Mouse (Mus musculus) T-helper 1 cell (primary cell): ENCODE measurements around the gene Gpc1.

ENCODE experiments used
- in situ Hi-C: fragments of 300-600 bp; cut with MboI, MseI; formaldehyde crosslinking; loops from one replicate; pipeline ENCODE4 v1.15.1; 2025; ENCODE audit warnings: high pct_unique_total_duplicates

Gpc1 gene

GRCm38 (mm10) chr1:92879266-92879665 lies 47.8 kb downstream of the Gpc1 start:
- in situ Hi-C loops = no loop called here

- in situ Hi-C loops = no loop called here
These were observed 48.7 kb downstream of the Gpc1 start for GRCm38 (mm10) chr1:92880101-92880500.

GRCm38 (mm10) chr1:92881982-92882381 lies 50.5 kb downstream of the Gpc1 start:
- in situ Hi-C loops = no loop called here

GRCm38 (mm10) chr1:92888901-92889655 lies 57.6 kb downstream of the Gpc1 start:
- in situ Hi-C loops = no loop called here

GRCm38 (mm10) chr1:92892791-92893190 lies 61.3 kb downstream of the Gpc1 start:
- in situ Hi-C loops = no loop called here

GRCm38 (mm10) chr1:92893896-92894295 lies 62.5 kb downstream of the Gpc1 start:
- in situ Hi-C loops = no loop called here

GRCm38 (mm10) chr1:92895089-92895488 lies 63.6 kb downstream of the Gpc1 start:
- in situ Hi-C loops = no loop called here

GRCm38 (mm10) chr1:92902786-92903185 lies 71.3 kb downstream of the Gpc1 start, which contains the start of gene Ankmy1:
Gene Ankmy1 (minus strand): TSS chr1:92902906.
- in situ Hi-C loops = no loop called here

GRCm38 (mm10) chr1:92903627-92904026 lies 72.2 kb downstream of the Gpc1 start:
- in situ Hi-C loops = no loop called here

GRCm38 (mm10) chr1:92905703-92906310 lies 74.4 kb downstream of the Gpc1 start:
- in situ Hi-C loops = no loop called here

GRCm38 (mm10) chr1:92906779-92907631 lies 75.6 kb downstream of the Gpc1 start, which contains the start of gene Dusp28:
Gene Dusp28 (plus strand): TSS chr1:92906981.
- in situ Hi-C loops = no loop called here

- in situ Hi-C loops = no loop called here
These were observed 76.4 kb downstream of the Gpc1 start for GRCm38 (mm10) chr1:92907632-92908360.

GRCm38 (mm10) chr1:92908664-92909063 lies 77.2 kb downstream of the Gpc1 start:
- in situ Hi-C loops = no loop called here

GRCm38 (mm10) chr1:92909068-92909467 lies 77.6 kb downstream of the Gpc1 start:
- in situ Hi-C loops = no loop called here
